9 mouse cellular contexts compared by ENCODE assay signal in the genomic region with DNA sequence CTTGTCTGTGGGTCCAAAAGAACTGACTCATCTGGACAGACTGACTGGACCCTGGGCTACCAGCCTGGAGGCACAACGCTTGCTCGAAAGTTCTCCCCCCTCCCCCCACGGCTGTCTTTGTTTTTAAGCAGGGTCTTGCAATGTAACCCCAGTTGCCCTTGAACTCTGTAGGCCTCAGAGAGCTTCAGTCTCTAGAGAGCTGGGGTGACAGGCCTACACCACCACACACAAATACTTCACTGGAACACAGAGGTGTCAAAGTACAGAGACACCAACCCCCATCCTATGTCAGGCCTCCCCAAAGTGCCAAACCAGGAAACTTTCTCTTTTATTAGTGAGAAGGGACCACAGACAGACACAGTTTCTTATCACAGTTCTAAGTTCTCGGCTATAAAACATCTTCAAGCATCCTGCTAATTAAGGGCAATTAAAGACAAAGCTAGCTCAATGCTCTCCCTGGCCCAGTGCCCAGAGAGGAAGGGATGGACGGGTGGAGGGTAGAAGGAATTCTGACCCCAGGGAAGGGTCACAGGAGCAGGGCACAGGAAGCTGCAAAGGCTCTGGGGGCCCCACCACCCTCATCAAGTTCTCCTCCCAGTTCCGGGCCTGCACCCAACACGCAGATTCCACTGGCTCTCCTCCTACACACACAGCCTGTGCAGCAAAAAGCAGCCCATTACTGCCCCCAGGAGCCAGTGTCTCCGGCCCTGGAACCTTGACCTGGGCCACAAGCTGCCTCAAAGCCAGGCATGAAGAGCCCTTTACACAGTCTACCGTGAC. TPM values are rescaled to one million over a fixed set of nuclear protein-coding genes. Genes with fewer than 3 reads are reported as not detected.
DNase-seq lines count a peak whose midpoint lies in the region; ATAC-seq and TF ChIP-seq lines count a peak whose summit lies in the region.
"Had no signal": no experiment of that assay in that cellular context is flagged by ENCODE, and none has a peak within 500 bp of the region (broad histone marks: within the 10 kb centered on the region; RNA-seq: fewer than 3 reads in every experiment).

No protein-coding gene starts in this region.

- H3K4me2 ChIP-seq in kidney, postnatal 0 days (ENCODE audit: low read length) = no peak overlapping the region
- H3K4me2 ChIP-seq: midbrain, embryonic 12.5 days had no signal

- DNase-seq in ES-E14 (ENCODE audit: low read depth, low spot score) = no peak
- DNase-seq in heart, adult 9 months (ENCODE audit: low spot score in 2 of 2) = peak; percentile 82 to 85
- peak; percentile 82 for DNase-seq in kidney, postnatal 0 days (ENCODE audit: low spot score)
- DNase-seq in lung, postnatal 25 days (ENCODE audit: low spot score) = peak; percentile 49
- no peak for DNase-seq in left cerebral cortex, adult 9 months (ENCODE audit: low spot score in 2 of 2)
- no peak for DNase-seq in urinary bladder, adult 2 months (ENCODE audit: low spot score)
- DNase-seq in right cerebral cortex, postnatal 14 days = no peak

- H3K36me3 ChIP-seq in ES-E14 (ENCODE audit: control insufficient read depth, insufficient read depth, low read length, poor library complexity, severe bottlenecking) = peaks cover 4% of the 10 kb centered on the region; the same call in 1 of the 2 replicates
- H3K36me3 ChIP-seq in kidney, postnatal 0 days (ENCODE audit: insufficient read depth, low read length) = no peaks in the 10 kb centered on the region

- 8% methylated on average over 9 of the region's 9 CpGs for WGBS in kidney, postnatal 0 days

- peak; percentile 23; the same call in 1 of the 2 replicates for TF ChIP-seq CTCF in kidney, postnatal 0 days (IDR thresholded peaks at IDR 0.05; ENCODE audit: low read depth)

- in situ Hi-C loops in ES-E14 (cut with MboI; ENCODE audit: low sequenced_read_pairs in 2 of 2, unreplicated experiment in 2 of 2) = no loop called here

- H3K4me3 ChIP-seq in ES-E14 (ENCODE audit: insufficient read depth in 1 of 2, low read depth in 1 of 2, low read length in 2 of 2, poor library complexity in 1 of 2, severe bottlenecking in 1 of 2) = no peak overlapping the region
- no peak overlapping the region for H3K4me3 ChIP-seq in kidney, postnatal 0 days (replicated peaks; ENCODE audit: low read depth, low read length)
- H3K4me3 ChIP-seq: midbrain, embryonic 12.5 days had no signal

- H3K9me3 ChIP-seq in ES-E14 (ENCODE audit: control insufficient read depth, insufficient read depth, low read depth, low read length) = no peaks in the 10 kb centered on the region
- H3K9me3 ChIP-seq in kidney, postnatal 0 days (replicated peaks; ENCODE audit: low read length) = no peaks in the 10 kb centered on the region
- H3K9me3 ChIP-seq: midbrain, embryonic 12.5 days had no signal

- peaks cover under 1 to 21% of the 10 kb centered on the region in 2 experiments; a peak in 3 of 4 replicates for H3K4me1 ChIP-seq in ES-E14 (ENCODE audit: control insufficient read depth in 2 of 2, insufficient read depth in 2 of 2, low read length in 2 of 2, poor library complexity in 1 of 2)
- peaks cover 17% of the 10 kb centered on the region for H3K4me1 ChIP-seq in kidney, postnatal 0 days (replicated peaks; ENCODE audit: insufficient read depth, low read length)

- H3K27me3 ChIP-seq in kidney, postnatal 0 days (ENCODE audit: insufficient read depth, low read length) = no peaks in the 10 kb centered on the region
- H3K27me3 ChIP-seq: midbrain, embryonic 12.5 days had no signal

- H3K27ac ChIP-seq in ES-E14 (ENCODE audit: insufficient read depth, low read depth, low read length, poor library complexity, severe bottlenecking) = 0 out of 2 replicates have a peak overlapping the region, but pooled peaks have one; percentile 21
- peak overlapping the region; percentile 77 for H3K27ac ChIP-seq in kidney, postnatal 0 days
- H3K27ac ChIP-seq: midbrain, embryonic 12.5 days had no signal

- peak; percentile 49 for ATAC-seq in activated CD4-positive, CD25-positive, alpha-beta regulatory T cell, adult 4 months
- peak; percentile 64 for ATAC-seq in kidney, postnatal 0 days (replicated peaks; ENCODE audit: low FRiP score, low read depth)

- H3K9ac ChIP-seq in ES-E14 (ENCODE audit: insufficient read depth, low read depth, low read length, poor library complexity, severe bottlenecking) = no peak overlapping the region
- H3K9ac ChIP-seq in kidney, postnatal 0 days (ENCODE audit: low read depth, low read length) = no peak overlapping the region
- H3K9ac ChIP-seq: midbrain, embryonic 12.5 days had no signal

TF ChIP-seq in ES-E14, 5 proteins besides CTCF, POLR2A, EP300 and RAD21:
- TF ChIP-seq ZNF384 (IDR thresholded peaks at IDR 0.05; ENCODE audit: low read depth, low read length) (no peak), HCFC1 (IDR thresholded peaks at IDR 0.05; ENCODE audit: borderline replicate concordance, insufficient read depth, low read length) (no peak), MAFK (IDR thresholded peaks at IDR 0.05; ENCODE audit: insufficient read depth, low read depth, low read length) (no peak), CHD2 (IDR thresholded peaks at IDR 0.05; ENCODE audit: low read depth, low read length) (no peak), ZC3H11A (IDR thresholded peaks at IDR 0.05; ENCODE audit: borderline replicate concordance, low read depth, low read length) (no peak)
TF ChIP-seq in ES-E14: peak in this region for 0.

RNA-seq across cellular contexts. Expression of a gene that starts 7.3 kb away (rescaled TPM):
- total RNA-seq in ES-E14 (2012; rRNA removed) = 11.8 and 13.4 TPM in 2 replicates
- polyA plus RNA-seq in activated CD4-positive, CD25-positive, alpha-beta regulatory T cell, adult 4 months (2017; shearing (Covaris generic)) = 10 to 100 TPM; 15.8 to 17.9 TPM
- 9.9 and 10.0 TPM in 2 replicates for polyA plus RNA-seq in kidney, postnatal 0 days (2015; fragmentation: Nextera tagmentation; extraction: Ambion mirVana)
- 9.3 and 14.8 TPM in 2 replicates for polyA plus RNA-seq in urinary bladder, adult 2 months (2012; rRNA removed)

RNA-seq across cellular contexts. Expression of a gene that starts 17.1 kb away (rescaled TPM):
- 0.16 and 0.18 TPM in 2 replicates for total RNA-seq in ES-E14 (2012; rRNA removed)
- polyA plus RNA-seq in activated CD4-positive, CD25-positive, alpha-beta regulatory T cell, adult 4 months (2017; shearing (Covaris generic)) = under 1 TPM in 1 of 2 experiments, not detected in 1; 0.48 TPM
- polyA plus RNA-seq in kidney, postnatal 0 days (2015; fragmentation: Nextera tagmentation; extraction: Ambion mirVana) = 35.3 and 42.7 TPM in 2 replicates
- 0.10 TPM in 1 of 2 replicates, not detected in the other for polyA plus RNA-seq in urinary bladder, adult 2 months (2012; rRNA removed)
- polyA plus RNA-seq: midbrain, embryonic 12.5 days had no signal

Comparison
In these comparisons a context has a peak if more than half of its experiments do, and no peak if none do; other contexts are left out.
1. DNase-seq: peak in heart, adult 9 months (2 of 2), kidney, postnatal 0 days (single experiment) and lung, postnatal 25 days (single experiment); none in ES-E14 (single experiment), left cerebral cortex, adult 9 months (0 of 2), urinary bladder, adult 2 months (single experiment) and right cerebral cortex, postnatal 14 days (single experiment).
2. RNA of a gene that starts 17.1 kb away (polyA plus RNA-seq): 35.3 to 42.7 TPM in kidney, postnatal 0 days; 0.48 TPM in activated CD4-positive, CD25-positive, alpha-beta regulatory T cell, adult 4 months and 0.10 TPM in urinary bladder, adult 2 months; every median in the first group is over 10 times any median in the second.